Mouse (Mus musculus): ENCODE results near the gene Ces3a.

DNA sequence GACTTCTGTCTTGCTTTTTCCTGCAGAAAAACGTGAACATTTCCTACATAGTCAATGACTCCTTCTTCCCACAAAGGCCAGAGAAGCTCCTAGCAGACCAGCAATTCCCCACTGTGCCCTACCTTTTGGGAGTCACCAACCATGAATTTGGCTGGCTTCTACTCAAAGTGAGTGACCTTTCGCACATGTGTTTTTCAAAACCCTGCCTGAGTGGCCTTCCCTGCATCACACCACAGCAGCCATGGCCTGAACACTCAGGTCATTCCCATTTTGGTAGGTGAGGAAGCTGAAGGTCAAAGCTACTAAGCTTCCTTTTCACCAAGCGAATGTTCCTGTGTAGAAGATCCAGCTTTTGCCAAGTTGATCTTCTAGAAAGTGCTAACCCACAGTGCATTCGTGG, 40.2 kb downstream of the Ces3a start:
- TF ChIP-seq CTCF (IDR thresholded peaks at IDR 0.05; ENCODE audit: control insufficient read depth, insufficient read depth, insufficient read length) (no peak), USF1 (IDR thresholded peaks at IDR 0.05; ENCODE audit: low read depth) (no peak), CEBPB (IDR thresholded peaks at IDR 0.05; ENCODE audit: low read depth) (no peak), MAX (IDR thresholded peaks at IDR 0.05) (no peak), MYOD1 (IDR thresholded peaks at IDR 0.05; ENCODE audit: control insufficient read depth, insufficient read length, low read depth) (no peak), MYOG (IDR thresholded peaks at IDR 0.05; ENCODE audit: control insufficient read depth, extremely low read depth, insufficient read length) (no peak)

Measured in C2C12 (cell line).